Mouse (Mus musculus) heart, postnatal 36 days (tissue): ENCODE data around the gene Olfm2. TPM values are rescaled to one million over a fixed set of nuclear protein-coding genes. Genes with fewer than 3 reads are reported as not detected.
A peak's percentile ranks its signal among the peaks of the same experiment; 100 is the strongest.
"Not testable (repeated sequence)": the region's sequence is repeated elsewhere in the genome, so short reads cannot be mapped to it uniquely, and the experiment has no call there.

Experiments
- DNase-seq, 2 experiments: peaks; one replicate each; pipeline ENCODE4 v3.0.0; 2021 to 2022
- intact Hi-C: fragments of 180-260 bp; cut with DNase I; formaldehyde crosslinking; loops from one replicate; pipeline ENCODE4 v1.15.1; 2025
- total RNA-seq, 2 experiments: library from RNA; stranded (reverse); gene quantifications; 2 replicates each; pipeline ENCODE4 v1.2.3; 2021

Olfm2 gene
- total RNA-seq, 2 experiments from 2014 or later: 0.19 to 0.31 TPM

- intact Hi-C loops: loop anchor here (5.0 kb wide), 2 partner anchors 173 to 197 kb away; no protein-coding TSS in a partner anchor
- no peak for DNase-seq
Measured at GRCm38 (mm10) chr9:20664366-20664765, 81.8 kb downstream of the Olfm2 start.

GRCm38 (mm10) chr9:20663956-20664355 is 82.2 kb downstream of the Olfm2 start:
- intact Hi-C loops: loop anchor here (5.0 kb wide), 2 partner anchors 173 to 197 kb away; no protein-coding TSS in a partner anchor

DNA sequence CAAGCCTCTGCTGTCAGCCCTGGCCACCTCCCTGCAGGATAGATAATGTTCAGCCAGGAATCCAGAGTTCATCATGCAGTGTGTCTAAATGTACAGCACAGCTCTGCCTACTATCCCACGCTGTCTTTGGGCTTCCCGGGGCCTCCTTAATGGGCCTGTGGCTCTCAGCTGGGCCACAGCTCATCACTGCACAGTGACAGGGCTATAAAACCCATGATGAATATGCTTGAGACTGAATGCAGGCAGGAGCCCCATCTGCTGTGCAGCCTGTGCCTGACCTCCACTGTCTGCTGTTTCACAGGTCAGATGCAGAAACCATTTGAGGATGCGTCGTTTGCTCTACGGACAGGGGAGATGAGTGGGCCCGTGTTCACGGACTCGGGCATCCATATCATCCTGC is 83.3 kb downstream of the Olfm2 start:
- intact Hi-C loops: loop anchor here (5.0 kb wide), 2 partner anchors 174 to 196 kb away; no protein-coding TSS in a partner anchor
- DNase-seq: no peak

More at GRCm38 (mm10) chr9:20663956-20664355, 82.2 kb downstream of the Olfm2 start:
- no peak for DNase-seq

- intact Hi-C loops: loop anchor here (5.0 kb wide), 2 partner anchors 175 to 195 kb away; no protein-coding TSS in a partner anchor
- peak; percentile 71 to 75 for DNase-seq
Measured at GRCm38 (mm10) chr9:20662325-20662724, 83.8 kb downstream of the Olfm2 start.

DNA sequence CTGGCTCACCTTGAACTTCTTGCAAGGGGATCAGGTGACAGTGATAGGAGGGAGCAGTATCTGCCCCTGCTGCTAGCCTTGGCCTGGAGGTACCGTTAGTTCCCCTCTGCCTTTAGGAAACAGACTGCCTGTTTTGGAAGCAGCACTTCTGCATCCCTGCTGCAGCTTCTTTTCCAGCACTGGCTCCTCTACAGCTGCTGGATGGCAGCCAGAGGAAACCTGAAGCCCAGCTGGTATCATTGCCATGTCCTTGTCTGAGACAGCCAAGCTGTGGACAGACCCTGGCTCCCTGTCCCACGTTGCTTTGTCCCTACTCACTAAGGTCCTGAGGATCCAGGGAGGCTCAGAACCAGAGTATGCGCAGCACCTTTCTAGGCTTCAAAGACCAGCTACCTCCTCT is 88.6 kb downstream of the Olfm2 start:
- peak; percentile 44 to 50 for DNase-seq
- intact Hi-C loops: no loop called here

DNA sequence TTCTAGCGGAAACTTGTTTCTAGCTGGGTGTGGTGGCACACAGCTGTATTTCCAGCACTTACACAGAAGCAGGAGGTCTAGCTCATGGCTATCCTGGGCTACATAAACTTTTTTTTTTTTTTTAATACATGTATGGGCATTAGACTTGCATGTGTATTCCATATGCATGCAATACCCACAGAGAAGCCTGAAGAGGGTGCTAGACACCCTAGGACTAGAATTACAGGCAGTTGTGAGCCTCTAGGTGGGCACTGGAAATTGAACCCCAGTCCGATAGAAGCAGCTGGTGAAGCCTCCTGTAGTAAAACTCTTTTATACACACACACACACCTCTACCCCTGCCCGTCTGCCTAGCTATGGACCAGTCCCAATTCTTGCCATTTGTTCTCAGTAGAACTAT is 92.3 kb downstream of the Olfm2 start:
- intact Hi-C loops: loop anchor here (5.0 kb wide), 1 partner anchor 272 kb away; no protein-coding TSS in a partner anchor
- DNase-seq: no peak

GRCm38 (mm10) chr9:20652260-20652658 is 93.9 kb downstream of the Olfm2 start:
- intact Hi-C loops: loop anchor here (5.0 kb wide), 1 partner anchor 270 kb away; no protein-coding TSS in a partner anchor
- DNase-seq: no peak

GRCm38 (mm10) chr9:20651602-20652259 is 94.4 kb downstream of the Olfm2 start, which contains the start of gene Pin1:
TSS of gene Pin1 (plus strand) at chr9:20652095.
- DNase-seq: peak; percentile 96 to 99
- intact Hi-C loops: loop anchor here (5.0 kb wide), 1 partner anchor 269 kb away; no protein-coding TSS in a partner anchor

DNA sequence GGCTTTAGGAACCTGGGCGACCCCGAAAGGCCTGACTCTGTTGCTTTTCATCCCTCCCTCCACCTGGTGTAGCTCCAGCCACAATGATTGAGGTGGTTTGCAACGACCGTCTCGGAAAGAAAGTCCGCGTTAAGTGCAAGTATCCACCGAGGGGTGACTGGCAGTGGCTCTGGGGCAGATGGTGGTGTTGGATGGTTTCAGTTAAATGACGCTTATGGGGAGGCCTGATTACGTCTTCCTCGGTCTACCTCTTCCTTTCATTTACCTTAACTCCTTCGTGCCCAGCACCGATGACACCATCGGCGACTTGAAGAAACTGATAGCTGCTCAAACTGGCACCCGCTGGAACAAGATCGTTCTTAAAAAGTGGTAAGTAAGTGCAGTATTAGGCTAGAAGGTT is 101.0 kb downstream of the Olfm2 start:
- DNase-seq: no peak
- intact Hi-C loops: loop anchor here (10.0 kb wide), 1 partner anchor 150 kb away; the partner anchor contains the start of gene Zfp426

- intact Hi-C loops: loop anchor here (10.0 kb wide), 1 partner anchor 150 kb away; the partner anchor contains the start of gene Zfp426
Measured at GRCm38 (mm10) chr9:20644360-20645081, 101.6 kb downstream of the Olfm2 start, which contains the start of gene Fbxl12. TSS of gene Fbxl12 (minus strand) at chr9:20644767.

GRCm38 (mm10) chr9:20643781-20644180 is 102.4 kb downstream of the Olfm2 start:
- intact Hi-C loops: loop anchor here (2.0 to 10.0 kb wide), 3 partner anchors 35 to 177 kb away; partner anchors contain the start of gene Zfp426

More at GRCm38 (mm10) chr9:20644360-20645081, 101.6 kb downstream of the Olfm2 start, which contains the start of gene Fbxl12:
- peak; percentile 76 to 83 for DNase-seq

DNA sequence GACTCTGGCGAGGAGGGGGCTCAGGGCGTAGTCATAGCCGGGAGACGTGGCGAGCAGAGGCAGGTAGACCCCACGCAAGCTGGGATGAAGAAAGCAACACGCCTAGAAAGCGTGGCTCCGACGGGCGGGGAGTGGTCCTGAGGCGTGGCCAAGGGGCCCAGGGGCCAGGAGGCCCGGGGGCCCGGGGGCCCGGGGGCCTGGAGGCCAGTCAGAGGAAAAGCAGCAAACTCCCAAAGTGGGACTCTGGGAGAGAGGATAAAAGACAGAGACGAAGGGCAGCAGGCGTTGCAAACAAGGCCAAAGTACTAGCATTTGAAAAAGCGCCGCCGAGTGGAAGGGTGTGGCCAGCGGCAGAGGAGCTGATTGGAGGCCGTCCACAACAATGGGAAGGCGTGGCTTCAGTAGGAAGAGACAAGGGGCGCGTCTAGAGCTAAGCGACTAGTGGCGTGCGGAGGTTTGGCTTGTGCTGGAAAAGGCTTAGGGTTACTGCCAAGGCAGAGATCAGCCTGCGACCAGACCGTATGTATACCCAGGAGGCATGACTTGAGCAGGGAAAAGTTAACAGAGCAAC is 103.2 kb downstream of the Olfm2 start:
- intact Hi-C loops: loop anchor here (2.0 to 10.0 kb wide), 3 partner anchors 34 to 176 kb away; partner anchors contain the start of gene Zfp426
- DNase-seq: peak; percentile 80

More at GRCm38 (mm10) chr9:20643781-20644180, 102.4 kb downstream of the Olfm2 start:
- DNase-seq: no peak

- DNase-seq: peak; percentile 70 to 73
- intact Hi-C loops: loop anchor here (2.0 to 10.0 kb wide), 3 partner anchors 33 to 175 kb away; partner anchors contain the start of gene Zfp426
Measured at GRCm38 (mm10) chr9:20642101-20642895, 103.9 kb downstream of the Olfm2 start, which contains the start of gene Ubl5. TSS of gene Ubl5 (plus strand) at chr9:20642878.

- intact Hi-C loops: loop anchor here (10.0 kb wide), 1 partner anchor 147 kb away; the partner anchor contains the start of gene Zfp426
- no peak for DNase-seq
Measured at GRCm38 (mm10) chr9:20641501-20641900, 104.6 kb downstream of the Olfm2 start.

GRCm38 (mm10) chr9:20639486-20639885 is 106.7 kb downstream of the Olfm2 start:
- DNase-seq: no peak
- intact Hi-C loops: no loop called here

GRCm38 (mm10) chr9:20638552-20638951 is 107.6 kb downstream of the Olfm2 start:
- intact Hi-C loops: no loop called here
- DNase-seq: no peak

DNA sequence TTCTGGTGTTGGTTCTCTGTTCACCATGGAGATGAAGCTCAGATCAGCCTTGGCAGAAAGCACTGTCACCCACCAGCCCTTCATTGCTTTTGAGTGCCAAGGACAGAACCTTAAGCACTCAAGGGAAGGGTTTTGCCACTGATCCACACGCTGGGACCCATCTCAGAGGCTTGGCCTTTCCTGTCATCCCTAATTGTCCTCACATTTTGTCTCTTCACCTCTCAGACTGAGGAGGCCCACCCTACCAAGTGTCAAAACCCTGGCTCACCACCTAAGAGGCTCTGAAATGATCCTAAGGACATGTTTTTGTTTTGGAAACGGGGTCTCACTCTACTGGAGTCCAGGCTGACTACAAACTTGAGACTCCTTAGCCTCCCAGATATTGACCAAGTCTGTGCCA is 109.4 kb downstream of the Olfm2 start:
- intact Hi-C loops: no loop called here
- no peak for DNase-seq

DNA sequence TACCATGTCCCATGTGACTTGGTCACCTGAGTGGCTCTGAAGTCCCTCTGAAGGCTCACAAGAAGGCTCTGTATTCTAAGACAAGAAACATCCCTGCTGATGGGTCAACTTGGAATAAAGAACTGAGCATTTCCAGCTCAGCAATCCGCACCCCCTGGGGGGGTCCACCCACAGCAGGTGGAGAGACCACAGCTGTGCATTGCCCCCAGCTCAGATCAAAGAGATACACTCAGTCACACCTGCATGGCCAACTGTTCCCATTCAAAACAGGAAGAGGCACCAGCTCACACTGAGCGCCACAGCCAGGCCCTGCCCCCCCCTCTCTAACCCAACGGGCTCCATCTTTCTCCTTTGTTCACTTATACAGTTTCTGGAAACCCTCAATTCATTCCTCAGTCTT is 109.9 kb downstream of the Olfm2 start:
- intact Hi-C loops: no loop called here
- DNase-seq: no peak

- DNase-seq, intact Hi-C loops: not testable (repeated sequence)
Measured at GRCm38 (mm10) chr9:20635676-20636075, 110.5 kb downstream of the Olfm2 start.
